Mouse (Mus musculus) kidney, postnatal 14 days (tissue): ENCODE measurements around the gene Ets1.
A peak's percentile ranks its signal among the peaks of the same experiment; 100 is the strongest.

Experiments
- DNase-seq: peaks from one replicate; pipeline ENCODE4 v3.0.0; 2022; ENCODE audit warnings: mixed read lengths

The Ets1 gene

DNA sequence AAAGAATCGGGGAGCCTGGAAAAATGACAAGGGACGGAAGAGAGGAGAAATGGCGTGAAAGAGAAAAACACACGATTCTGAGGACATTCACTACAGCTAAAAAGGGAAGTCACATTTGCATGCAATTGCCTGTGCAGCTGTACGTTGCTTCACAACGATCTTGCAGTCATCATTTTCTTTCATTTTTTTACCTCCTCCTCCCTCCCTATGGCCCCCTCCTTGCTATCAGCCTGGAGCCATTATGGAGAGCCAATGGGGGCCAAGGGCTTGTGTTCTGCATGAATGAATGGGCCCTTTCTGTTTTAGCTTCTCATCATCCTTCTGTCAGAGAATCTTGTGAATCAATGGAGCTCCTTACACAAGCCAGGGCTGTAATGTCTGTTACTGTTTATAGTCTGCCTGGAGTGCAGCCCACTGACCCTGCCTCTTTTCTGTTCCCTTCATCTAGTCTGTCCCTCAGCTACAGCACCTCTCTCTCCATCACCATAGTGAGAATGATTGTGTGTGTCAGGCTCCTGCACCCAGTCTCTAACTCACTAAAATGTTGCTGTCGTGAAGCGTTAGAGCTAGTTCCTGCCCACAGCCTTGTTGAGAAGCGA is 32.2 kb downstream of the Ets1 start:
- no peak for DNase-seq

DNA sequence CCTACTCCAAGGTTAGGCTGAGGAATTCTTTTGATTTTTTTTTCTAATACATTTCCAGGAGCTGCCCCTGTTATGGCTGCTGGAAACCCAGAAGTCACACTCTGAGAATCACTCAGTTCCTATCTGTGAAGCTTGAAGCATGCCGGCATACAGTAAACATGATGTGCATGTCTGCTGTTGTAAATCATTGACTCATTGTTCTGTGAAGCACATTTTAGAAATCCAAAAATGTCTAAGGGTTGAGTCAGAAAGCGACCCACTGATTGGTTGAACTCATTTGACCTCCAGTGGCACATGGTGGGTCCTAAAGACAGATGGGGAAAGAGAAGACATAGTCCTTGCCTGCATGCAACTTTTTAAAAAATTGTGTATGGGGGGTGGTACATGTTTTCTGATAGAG is 33.4 kb downstream of the Ets1 start:
- no peak for DNase-seq

DNA sequence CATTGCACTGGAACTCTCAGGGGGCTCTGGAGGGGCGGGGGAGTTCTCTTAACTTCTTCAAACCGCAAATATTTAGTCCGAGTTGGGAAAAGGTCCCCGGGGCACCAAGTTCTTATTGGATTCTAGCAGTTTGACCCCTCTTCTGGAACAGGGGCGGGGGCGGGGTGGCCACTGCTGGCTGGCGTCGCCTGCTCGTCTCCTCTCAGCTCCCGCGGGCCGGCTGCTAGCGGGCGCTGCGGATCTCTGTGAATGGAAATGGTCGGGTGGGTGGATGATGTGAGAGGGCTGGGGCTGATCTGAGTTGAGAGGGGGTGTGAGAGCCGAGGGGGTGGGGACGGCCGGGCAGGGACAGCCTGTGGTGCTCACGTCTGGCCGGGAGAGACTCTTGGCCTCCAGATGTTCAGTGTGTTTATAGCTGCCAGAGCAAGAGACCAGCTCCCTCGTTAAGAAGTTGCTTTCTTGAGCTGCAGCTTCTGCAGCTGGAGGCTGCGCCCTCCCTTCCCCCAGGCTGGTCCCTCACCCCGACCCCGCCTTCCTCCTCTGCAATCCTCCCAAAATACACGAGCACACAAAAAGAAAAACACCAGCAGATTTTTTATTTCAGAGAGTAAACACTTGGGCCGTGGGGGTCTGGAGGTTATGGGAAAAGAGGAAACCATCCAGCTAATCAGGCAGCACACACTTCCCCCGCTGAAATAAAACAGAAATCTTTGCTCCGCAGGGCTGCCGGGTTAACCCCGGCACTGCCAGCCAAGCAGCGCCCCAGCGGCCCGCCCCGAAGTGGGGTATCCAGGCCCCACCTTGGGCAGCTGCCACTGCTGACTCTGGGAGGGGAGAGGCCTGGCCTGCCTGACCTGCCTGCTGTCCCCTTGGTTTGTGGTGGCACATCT is 36.2 kb downstream of the Ets1 start:
- peak; percentile 89 for DNase-seq

DNA sequence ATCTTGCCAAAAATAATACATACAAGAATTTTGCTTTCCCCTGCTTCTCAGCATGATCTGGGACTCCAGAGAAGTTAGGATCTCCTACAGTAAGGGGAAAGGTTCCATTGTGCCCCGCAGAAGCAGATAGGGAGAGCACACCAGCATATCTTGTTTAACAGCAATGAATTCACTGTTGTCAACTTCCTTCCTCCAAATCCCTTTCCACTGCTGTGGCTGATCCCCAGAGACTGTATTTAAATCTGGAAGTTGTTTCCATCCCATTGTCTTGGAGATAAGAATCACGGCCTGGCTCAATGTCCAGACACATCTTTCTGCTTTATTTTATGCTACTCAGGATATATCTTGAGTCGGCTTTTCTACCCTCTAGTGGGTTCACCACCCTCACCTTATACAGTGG is 37.9 kb downstream of the Ets1 start:
- peak; percentile 46 for DNase-seq

DNA sequence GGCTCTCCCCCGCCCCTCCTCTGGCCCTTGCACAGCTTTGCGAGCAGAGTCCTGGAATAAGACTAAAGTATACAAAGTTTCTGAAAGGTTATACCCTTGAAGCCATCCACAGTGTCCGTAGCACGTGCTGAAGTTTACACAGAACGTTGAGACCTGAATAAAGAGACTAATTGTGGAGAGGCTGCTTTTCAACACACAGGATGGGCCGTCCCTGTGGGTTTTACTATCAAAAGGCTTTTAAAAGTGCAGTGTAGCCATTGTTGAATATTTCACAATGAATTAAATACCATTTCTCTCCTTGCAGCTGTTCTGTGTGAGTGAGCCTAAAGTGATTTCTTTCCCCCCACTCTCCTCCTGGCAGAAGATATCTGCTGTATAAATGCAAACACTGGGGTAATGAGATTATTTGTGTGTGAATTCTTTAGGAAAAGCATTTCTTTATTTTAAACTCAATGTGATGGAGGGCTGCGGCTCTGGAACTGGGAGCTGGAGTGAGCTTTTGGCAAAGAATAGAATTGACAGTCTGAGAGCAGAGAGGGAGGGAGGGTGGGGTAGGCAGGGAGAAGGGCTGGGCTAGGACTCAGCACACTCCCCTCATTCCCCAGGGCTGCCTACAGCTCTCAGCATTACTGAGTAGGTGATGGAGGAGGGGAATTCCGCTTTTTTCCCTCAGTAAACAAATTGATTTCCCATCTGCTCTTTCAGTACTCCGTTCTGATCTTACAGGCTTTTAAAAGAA is 39.8 kb downstream of the Ets1 start:
- no peak for DNase-seq

DNA sequence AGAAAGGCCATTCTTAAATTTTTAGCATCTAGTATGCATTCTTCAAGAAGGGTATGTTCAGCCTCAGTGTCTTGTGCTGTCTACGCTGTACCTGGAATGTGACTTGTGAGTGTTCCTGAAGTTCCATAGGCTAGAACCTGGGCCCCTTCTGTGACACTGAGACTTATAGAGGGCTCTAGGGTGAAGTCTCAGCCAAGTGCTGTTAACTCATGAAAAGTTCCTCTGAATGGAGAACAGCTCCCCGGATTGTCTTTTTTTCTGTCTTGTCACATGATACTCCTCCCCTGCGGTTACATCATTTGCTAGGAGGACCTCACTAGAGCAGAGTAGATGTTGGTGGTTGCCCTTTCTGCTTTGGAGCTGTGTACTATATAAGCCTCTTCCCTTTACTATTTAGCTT is 40.5 kb downstream of the Ets1 start:
- DNase-seq: no peak

DNA sequence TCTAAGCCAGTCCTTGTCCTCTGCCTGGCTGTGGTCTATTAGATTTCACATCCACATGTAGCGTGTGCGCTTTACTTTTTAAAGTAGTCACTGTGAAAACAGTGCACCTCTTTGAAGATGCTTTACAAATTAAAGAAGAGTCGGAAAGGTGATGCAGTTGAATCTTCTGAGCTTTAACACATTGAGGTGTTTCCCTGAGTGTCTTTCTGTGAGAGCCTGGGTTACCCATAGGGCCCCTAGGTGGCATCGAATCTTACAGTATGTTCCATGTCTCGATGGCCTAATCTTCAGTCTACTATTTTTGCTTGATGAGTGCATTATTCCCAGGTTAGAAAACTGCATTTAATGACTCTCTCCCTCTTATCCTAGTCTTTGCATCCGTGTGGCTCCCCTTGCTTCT is 41.6 kb downstream of the Ets1 start:
- DNase-seq: no peak

DNA sequence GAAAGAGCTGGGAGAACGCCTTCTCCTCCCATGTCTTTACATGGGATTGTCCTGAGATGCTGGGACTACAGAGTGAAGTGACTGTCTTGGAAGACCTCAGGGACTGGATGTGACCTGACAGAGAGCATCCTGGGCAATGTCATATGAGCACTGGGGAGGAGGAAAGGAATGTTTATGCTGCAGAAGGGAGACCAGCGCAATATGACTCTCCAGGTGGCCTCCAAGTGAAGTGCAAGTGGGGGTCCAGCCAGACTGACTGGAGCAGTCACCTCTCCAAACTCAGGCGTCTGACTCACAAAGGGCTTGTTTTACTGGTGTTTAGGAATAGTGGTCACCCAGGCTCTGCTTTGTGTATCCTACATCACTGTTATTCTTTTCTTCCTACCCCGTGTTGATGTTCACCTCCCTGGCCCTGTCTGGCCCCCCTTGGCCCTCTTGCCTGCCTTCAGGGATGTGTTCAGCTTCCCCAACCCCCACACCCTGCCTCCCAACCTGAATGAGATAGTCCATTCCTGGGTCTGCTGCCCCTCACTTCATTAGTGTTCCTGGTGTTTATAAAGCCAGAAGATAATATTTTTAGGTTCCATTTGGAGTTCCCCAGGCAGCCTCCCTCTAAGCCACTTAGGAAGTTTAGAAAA is 42.2 kb downstream of the Ets1 start:
- no peak for DNase-seq

DNA sequence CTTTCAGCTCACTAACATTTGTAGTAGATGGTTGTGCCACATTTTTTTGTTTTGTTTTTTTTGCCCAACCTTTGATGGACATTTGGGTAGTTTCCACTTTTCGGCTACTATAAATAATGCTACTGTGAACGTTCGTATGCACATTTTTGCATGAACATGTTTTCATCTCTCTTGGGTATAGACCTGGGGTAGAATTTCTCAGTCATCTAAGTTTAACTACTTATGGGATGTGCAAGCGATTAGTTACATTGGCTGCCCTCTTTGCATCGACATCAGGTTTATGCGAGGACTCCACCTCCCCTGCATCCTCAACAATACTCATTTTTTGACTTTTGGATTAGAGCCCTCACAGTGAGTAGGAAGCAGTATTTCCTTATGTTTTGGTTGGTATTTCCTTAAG is 43.5 kb downstream of the Ets1 start:
- no peak for DNase-seq

DNA sequence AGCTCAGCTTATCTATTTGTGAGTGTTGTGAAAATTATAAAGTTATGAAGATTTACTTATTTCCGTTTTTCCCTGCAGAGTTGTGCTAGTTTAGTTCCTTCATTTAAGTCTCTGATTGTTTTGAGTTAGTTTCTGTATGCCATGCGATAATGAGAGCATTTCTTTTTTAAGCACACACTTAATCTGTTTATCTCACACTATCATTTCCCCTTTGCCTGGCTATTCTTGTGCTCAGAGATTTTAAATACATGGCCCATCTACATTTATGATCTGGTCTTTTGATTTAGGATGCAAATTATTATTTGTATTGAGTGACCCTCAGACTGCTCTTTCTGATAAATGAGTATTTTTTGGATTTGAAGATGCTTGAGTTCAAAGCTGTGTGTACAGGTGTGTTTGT is 44.2 kb downstream of the Ets1 start:
- DNase-seq: no peak

DNA sequence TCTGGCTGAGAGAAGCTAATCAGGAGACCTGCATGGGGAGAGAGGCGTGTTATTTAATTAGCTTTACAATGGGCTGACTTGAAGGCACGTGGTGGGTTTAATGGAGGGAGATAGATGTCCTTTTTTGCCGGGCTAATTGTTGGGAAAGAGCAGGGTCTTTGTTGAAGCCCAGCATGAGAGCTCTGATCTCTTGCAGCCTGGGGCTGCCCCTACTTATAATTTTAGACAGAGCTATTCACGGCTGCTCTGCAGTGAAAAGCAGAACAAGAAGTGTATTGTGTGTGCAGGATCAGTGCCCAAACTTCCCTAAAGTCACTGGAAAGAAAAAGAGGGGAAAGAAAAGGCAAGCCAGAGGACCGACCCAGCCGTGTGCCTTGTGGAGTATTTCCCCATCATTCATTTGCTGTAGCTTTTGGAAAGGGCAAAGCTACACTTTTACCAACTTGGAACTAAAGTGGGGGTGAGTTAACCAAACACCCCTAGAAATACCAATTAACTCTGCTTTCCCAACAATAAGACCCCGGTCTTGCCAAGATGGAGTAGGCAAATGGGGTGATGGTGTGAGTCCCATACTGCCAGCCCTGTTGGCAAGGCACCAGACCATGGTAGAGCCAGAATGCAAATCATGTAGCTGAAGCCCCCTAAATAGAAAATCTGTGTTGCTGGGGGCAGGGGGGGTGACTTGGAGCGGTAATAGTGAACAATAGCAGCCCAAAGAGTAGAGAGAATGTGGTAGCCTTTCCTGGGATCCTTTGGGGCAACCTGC is 50.0 kb downstream of the Ets1 start:
- no peak for DNase-seq

DNA sequence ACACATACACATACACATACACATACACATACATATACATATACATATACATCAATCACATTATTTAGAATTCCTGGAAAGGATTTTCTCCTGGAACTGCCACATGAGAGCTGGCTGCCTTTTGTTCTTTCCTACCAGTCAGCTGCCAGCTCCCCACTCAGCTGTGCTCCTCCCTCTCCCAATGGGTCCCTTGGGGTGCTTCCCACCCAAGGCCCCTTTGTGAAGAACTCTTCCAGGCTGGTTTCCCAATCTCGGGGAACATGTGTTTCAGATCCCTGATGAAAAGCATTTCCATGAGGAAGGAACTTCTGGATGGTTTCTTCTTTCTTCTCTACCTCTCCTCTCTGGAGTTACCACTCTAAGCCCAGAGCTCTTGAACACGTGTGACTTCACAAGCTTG is 52.3 kb downstream of the Ets1 start:
- no peak for DNase-seq

DNA sequence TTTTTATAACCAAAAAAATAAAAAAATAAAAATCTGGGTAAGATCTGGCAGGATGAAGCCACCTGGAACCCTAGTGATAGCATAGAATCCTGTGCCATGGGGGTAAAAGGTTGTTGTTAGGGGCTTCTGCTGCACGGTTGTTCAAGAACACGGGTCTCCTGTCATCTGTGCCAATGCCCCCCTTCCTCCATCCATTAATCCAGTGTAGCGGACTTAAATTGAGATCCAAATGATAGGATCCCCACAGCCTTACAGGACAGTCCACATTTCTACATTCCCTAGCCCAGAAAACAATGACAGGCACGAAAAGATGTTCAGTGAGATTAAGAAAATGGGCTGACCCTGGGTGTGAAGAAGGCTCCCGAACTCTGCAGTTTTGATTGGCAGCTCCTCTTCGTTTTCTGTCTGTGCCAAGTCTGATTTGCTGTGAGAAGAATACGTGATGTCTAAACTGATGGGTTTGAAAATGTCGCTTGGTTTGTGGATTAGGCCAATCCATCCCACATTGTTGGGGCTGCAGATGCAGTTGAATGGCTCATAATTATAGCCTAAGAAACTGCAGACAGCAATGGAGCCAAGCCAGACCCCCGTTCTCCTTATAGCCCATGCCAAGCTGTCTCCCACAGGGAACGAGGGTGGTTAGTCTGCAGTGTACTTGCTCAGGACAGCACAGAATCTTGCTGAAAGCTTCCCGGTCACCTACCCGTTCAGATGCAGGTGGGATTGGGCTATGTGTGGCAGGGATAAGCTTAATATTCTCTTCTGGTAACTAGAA is 55.3 kb downstream of the Ets1 start:
- DNase-seq: no peak

DNA sequence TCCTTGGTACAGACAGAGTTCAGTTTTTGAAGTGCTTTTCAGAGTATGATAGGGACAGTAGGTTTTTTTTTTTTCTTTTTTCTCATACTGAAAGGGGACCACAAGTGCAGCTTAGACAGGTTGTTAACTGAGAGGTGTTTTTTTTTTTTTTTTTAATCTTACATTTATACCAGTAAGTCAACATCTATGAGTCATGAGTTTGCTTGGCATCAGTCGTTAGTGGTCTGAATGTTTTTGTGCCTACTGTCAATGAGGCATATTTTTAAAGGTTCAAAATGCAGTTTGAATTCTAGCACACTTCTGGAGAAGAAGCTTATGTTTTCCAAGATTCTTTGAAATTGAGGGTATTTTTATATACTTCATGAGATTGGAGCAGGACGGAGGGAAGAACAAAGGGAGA is 56.9 kb downstream of the Ets1 start:
- DNase-seq: no peak

DNA sequence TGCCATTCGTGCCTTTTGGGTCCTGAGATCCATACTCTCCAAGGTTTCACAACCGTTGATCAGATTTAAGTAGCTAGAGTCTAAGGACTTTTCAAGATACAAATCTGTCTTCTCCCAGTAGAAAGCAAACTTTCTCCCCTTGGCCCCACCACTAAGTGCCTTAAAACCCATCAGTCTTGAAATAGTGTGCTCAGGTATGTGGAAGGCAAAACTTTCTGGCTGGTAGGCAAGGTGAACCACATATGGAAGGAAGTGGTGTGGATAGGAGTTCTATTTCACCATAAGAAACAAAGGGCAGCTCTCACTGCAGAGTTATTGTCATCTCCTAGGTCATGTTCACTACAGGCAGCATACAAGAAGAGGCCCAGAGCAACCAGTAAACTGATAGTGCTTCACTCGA is 57.4 kb downstream of the Ets1 start:
- DNase-seq: no peak

DNA sequence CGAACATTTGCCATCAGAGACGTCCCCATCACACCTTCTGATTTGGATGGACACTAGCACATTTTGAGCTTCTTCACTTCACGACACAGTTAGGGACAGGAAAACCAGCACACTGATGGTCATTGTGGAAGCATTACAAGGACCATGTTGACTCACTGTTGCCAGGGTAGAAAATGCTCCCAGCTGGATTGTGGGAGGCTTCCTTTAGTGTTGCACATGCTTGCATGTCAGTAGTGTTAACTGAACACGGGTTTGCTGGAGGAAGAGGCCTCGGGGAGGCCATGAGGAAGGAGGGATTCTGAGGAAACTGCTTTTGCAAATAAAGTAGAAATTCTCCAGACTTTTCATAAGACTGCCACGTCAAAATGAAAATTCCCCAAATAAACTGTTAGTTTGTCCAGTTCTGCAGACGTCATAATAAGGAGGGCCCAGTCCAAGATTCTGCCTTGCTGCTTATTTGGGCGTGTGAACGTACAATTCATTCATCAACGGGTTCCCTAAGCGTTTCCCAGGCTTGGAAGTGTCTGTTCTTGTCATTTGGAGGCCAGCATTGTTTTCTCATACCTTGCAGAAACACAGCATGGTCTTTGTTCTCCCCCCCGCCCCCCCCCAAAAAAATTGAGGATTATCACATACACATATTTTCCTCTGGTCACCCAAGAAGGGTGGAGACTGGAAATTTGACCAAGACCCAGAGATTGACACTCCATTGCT is 58.2 kb downstream of the Ets1 start:
- no peak for DNase-seq

DNA sequence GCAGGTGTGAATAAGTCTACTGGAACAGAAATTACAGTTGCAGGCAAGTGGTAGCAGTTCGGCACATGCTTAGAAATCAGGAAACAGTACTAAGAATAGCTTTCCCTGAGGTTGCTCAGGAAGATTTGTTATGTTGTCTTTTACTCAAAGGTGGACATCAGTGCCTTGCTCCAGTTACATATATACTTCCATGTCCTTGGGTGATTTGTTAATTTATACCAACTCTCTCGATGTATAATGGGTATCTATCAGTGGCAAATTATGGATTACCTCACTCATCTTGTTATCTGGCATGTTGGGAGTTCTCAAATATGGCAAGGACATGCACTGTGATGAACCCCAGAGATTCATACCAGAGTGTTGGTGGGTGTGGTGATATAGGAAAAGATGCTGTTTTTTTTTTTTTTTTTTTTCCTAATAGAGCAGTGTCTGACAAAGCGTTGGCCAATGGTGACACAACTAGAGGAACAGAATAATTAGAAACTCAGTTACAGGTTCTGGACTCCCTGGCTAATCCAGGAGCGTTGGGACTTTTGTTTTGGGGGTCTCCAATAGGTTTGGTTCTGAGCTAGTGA is 59.0 kb downstream of the Ets1 start:
- no peak for DNase-seq

DNA sequence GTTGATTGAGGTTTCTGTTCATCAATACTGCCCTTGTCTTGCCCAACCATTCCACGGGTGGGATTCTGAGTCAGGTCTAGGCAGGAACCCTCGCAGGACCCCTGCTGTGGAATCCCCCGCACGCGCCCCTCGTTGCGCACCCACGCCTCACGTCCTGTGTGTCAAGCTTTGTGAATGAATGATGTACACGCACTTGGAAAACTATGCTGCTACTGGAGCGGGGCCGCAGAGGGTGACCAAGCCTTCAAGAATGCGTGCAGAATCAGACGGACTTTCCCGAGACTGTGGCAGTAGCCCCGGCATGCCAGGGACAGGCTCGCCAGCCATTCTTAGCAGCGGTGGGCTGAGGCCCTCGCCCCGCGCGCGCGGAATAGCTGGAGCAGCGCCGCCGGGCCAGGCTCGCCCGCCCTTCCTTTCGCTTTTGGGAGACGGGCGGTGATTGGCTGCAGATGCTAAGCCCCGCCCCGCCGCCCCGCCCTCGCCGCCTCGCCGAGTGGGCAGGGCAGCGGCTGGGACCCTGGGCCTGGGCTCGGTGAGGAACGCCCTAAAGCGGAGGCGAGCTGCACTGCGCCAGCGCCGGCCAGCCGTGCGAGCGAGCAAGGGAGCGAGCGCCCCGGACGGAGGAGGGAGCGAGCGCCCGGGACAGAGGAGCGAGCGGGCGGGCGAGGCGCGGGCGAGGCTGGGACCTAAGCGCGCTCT is 59.6 kb downstream of the Ets1 start:
- peak; percentile 98 for DNase-seq

DNA sequence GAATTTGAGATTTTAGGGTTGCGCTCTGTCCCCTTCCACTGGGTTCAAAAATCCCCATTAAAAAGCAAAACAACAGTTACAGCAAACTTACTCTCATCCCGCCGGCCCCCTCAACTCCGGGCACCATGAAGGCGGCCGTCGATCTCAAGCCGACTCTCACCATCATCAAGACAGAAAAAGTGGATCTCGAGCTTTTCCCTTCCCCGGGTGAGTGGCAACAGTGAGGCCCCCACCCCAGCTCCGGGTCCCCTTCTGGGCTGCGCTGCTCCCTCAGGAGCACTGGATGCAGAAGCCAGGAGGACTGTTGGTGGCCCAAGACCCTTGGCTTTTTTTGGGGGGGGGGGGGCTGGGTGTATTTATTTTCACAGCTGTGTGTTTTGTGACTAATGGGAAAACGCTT is 60.2 kb downstream of the Ets1 start:
- no peak for DNase-seq

DNA sequence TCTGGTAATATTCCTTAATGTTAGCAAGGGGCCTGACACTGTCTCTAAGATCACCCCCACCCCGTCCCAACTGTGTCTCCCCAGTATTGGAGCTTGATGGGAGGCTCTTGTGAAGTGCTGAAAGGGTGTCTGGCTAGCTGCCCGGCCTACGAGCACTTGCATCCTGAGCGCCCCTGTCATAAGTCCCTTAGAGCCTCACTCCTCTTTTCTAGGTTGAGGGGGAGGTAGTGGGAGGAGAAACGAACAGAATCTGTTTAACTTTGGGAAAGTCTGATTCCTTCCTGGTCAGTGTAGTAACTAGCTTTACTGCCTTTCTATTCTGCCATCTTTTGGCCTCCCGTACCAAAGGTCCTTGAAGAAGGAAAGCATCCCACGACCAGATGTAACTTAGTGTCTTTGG is 60.7 kb downstream of the Ets1 start:
- DNase-seq: peak; percentile 82
